Mouse (Mus musculus) kidney, postnatal 10 days (tissue): ENCODE measurements around the gene BC049730.
"Not testable (repeated sequence)": the region's sequence is repeated elsewhere in the genome, so short reads cannot be mapped to it uniquely, and the experiment has no call there.

Source experiments
- DNase-seq: peaks from one replicate; pipeline ENCODE4 v3.0.0; 2021; ENCODE audit warnings: mixed read lengths

BC049730 gene

DNA sequence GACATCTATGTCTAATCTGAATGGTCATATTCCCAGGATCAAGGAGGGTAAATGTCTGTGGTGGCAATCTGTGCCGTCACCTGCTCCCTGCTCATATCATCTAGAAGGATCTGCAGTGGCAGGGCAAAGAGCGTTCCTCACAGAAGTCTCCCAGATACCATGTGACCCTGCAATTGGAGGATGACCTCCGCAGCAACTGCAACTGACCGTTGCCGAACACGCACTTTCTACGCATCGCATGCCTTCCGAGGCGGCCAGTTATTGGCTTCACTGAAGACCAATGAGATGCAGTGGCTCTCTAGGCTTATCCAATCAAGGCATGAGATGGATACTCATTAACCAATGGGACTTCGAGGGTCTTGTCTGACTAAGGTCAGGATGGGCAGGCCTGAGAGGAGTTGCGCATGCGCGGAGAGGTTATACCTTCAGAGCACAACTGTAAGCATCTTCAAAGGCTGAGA is at the start of gene BC049730:
Gene BC049730 (plus strand): TSS at position 411 of the 461 bp plus-strand sequence.
- DNase-seq = no peak

DNA sequence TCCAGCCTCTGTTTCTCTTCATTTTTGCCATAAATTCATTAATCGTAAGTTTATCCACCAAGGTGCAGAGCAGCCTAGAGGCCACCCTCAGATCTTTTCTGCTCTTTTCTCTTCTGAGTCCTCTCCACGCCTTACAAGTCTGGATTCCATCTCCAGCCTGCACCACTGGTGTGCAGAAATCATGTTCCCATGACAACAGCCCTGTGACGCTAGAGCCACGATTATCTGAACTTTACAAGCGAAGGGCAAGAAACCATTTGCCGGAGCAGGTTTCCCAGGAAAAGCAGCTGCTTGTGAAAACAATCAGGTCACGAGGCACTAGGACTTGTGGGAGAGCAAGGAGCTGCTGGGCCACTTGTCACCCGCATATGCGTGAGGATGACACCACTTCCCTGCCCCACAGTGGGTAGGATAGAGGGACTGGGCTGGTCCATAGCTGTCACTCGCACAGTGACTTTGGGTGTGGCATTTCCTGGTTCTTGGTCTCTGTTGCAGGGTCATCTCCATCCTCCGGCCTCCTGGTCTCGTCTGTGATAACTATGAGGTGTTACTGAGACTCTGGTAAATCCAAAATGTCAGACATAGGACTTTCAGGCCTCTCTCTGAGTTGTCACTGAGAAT is 49.2 kb upstream of the BC049730 start:
- no peak for DNase-seq

DNA sequence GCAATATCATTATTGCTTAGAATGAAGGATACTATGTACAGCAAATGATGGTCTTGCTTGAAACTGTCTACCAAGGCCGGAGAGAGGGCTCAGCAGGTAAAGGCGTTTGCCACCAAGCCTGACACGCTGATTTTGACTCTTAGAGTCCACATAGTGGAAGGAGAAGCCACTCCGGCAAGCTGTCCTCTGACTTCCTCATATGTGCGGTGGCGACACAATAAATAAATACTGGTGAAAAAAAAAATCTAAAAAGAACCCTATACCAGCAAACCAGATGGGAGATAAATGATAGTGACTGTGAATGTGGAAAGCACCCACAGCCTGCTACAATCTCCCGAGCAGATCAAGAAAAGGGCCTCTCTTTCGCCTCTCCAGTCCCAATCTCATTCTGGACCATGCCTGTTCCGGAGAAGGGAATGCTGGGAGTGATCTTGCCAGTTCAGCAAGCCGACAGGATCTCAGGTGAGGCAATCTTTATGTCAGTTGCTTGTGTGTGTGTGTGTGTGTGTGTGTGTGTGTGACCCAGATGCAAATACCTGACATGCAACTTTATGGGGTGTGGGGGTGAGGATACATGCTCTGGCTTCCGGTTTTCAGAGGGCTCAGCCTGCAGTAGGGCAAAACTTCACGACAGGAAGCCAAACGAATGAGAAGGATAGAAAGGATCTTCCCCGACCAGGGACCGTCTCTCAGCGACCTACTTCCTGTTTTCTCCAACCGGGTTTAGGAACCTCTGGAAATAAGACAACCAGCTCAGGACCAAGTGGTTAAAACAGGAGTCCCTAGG is 47.7 kb upstream of the BC049730 start:
- DNase-seq = no peak

DNA sequence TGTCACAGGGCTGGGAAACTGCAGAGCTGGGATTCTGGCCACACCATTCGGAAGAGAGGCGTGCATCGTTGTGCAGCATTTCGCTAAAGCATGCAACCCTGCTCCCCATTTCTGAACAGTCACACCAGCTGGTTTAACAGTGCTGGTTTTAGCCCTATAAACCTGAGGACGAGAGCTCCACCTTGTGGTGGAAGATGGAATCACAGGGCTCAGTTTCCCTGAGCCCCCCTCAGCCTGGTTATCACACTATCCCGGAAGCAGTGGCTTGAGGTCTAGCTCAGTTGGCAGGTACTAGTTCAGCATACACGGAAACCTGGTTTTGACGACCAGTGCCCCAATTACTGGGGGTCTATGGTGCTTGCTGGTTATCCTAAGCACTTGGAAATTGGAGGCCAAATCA is 46.5 kb upstream of the BC049730 start:
- DNase-seq = peak; percentile 81

DNA sequence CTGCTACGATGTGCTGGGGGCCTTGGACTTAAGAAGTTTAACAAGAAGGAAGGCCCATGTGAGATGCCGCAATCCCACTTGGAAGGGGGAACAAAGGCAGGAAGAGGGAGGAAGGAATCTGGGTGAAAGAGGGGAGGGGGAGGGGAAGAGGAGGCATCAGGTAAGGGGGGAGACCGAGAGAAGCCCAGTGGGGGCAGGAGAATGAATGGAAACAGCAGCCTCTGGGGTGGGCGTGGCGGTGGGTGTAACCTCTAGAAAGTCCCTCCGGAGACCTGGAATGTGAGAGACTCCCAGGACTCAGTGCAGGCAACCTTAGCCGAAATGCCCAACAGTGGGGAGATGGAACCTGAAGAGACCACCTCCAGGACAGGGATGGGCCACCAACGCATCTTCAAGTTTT is 44.7 kb upstream of the BC049730 start:
- no peak for DNase-seq

DNA sequence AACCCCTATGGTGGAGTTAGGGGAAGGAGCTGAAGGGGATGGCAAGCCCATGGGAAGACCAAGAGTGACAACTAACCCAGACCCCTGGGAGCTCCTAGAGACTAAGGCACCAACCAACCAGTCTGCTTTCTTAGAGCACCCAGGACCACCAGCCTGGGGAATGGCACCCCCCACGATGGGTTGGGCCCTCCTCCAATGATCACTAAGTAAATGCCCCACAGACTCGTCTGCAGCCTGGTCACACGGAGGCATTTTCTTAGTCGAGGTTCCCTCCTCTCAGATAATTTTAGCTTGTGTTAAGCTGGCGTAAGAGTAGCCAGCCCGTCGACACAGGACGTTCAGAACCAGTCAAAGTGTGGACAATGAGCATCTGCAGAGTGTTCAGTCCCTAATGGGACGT is 44.1 kb upstream of the BC049730 start:
- no peak for DNase-seq

DNA sequence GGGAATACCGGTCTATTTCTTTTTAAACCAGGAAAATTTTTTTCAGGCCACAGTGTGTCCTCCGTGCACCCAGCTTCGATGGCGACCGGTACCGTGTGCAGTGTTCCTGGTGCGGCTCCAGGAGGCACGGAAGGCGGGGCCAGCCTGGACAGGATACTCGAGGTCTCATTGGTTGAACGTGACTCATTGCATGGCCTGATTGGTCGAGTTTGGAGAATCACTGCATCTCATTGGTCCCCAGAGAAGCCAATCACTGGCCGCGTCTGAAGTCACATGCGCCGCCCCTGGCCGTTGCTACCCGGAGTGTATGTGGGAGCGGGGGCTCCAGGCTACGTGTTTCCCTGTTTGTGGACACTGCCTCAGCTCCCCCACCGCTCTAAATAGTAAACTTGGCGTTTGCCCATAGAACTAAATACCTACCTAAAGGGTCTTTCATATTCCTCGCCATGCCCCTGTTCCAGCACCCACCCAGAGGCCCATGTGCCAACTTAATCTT is 37.0 kb upstream of the BC049730 start:
- no peak for DNase-seq

DNA sequence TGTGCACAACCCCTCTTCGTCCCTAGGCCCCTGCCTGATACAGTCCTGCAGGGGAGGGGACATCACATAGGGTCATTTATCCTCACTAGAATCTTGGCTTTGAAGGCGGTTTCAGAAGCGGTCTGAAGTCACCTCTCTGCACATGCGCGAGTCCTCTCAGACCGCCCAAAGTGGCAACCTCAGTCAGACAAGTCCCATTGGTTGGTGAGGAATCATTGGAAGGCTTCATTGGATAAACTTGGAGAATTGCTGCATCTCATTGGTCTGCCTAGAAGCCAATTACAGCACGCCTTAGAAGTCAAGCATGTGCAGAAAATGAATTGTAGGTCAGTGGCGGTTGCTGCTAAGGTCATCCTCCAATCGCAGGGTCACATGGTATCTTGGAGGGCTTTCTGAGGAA is 32.5 kb upstream of the BC049730 start, which contains the start of gene Tex101:
Gene Tex101 (minus strand): TSS at position 101 of the 400 bp plus-strand sequence.
- DNase-seq = no peak

DNA sequence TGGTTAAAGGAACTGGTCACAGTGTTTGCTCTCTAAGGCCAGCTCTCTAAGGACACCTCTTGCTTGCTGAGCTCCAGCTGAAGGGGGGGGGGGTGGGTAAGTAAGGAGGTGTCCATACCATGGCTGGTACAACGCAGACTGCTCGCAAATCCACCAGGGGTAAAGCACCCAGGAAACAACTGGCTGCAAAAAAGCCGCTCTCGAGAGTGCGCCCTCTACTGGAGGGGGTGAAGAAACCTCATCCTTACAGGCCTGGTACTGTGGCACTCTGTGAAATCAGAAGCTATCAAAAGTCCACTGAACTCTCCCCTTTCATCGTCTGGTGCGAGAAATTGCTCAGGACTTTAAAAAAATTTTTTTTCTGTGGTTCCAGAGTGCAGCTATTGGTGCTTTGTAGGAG is 24.9 kb upstream of the BC049730 start:
- DNase-seq = not testable (repeated sequence)

DNA sequence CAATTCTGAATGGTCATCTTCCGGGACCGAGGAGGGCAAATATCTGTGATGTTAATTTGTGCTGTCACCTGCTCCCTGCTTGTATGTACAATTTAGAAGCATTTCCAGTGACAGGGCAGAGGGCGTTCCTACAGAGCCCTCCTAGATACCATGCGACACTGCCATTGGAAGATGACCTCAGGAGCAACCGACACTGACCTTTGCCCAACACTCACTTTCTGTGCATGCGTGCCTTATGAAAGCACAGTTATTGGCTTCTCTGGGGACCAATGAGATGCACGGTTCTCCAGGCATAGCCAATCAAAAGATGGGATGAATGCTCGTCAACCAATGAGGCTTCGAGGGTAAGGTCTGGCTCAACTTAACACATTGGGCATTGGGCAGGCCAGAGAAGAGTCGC is 21.5 kb upstream of the BC049730 start:
- not testable (repeated sequence) for DNase-seq

DNA sequence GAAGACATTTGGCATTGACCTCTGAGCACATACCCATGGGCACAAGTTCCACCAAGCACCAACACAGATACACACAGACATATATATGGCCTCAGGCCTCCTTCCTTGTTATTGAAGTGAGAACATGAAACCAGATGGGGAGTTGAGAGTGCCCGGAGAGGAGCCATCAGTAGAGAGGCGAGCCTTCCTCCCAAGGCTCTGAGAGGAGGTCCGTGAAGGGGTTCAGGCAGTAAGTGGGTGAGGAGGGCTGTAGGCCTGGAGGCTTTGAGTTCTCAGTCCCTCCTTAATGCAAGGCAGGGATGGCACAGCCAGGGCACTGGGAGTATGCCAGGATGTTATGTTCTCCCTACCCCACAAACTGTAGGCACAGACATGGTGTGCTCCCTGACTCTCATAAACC is 16.3 kb upstream of the BC049730 start:
- not testable (repeated sequence) for DNase-seq

DNA sequence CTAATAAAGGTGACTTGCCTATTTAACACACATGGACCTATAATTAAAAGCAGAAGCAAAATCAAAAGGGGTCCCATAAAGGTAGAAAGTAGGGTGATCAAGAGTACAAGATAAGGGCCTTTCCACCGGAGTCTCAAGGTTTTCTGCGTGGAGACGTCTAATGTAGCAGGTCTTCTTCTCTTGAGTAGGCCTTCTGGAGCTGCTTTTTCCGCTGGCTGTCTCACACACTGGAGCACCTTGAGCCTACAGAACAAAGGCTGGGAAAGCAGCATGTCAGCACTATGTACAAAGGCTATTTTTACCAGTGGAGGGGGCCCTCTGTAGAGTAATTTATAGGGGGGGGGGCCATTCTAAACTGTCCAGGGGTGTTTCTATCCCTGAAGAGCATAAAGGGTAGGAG is 11.2 kb upstream of the BC049730 start:
- not testable (repeated sequence) for DNase-seq

DNA sequence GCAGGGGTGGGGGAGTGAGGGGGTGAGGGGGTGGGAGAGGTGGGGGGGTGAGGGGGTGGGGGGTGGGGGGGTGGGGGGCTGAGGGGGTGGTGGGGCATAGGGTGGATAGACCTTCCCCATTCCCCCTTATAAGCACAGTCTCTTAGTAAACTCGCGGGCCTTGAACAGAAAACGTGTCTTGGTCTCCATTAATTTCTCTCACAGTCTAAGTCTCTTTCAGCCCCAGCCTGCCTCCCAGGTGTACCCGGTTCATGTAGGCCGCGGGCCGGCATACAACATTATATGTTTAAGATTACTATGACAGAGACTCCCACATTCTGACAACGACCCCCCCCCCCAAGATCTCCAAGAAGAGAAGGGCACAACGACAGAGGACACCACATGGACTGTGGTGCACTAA is 6.2 kb upstream of the BC049730 start:
- DNase-seq = not testable (repeated sequence)

DNA sequence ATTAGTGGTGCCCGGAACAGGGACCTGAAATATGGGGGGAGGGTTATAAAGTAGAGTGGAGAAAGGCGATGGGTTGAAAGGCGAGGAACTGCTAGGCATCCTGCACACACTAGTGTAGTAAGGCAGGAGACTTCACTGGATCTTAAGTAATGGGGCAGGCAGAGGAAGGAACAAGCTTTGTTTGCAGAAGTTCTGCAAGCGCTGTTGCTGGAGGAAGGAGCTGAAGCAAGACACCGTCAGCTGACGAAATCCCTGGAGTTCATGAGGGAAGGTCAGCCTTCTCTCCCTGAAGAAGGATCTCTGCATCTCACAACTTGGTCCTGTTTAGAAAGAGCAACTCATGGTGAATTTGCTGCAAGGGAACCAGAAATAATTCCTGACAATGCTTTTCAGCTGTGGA is 6.0 kb downstream of the BC049730 start:
- no peak for DNase-seq

DNA sequence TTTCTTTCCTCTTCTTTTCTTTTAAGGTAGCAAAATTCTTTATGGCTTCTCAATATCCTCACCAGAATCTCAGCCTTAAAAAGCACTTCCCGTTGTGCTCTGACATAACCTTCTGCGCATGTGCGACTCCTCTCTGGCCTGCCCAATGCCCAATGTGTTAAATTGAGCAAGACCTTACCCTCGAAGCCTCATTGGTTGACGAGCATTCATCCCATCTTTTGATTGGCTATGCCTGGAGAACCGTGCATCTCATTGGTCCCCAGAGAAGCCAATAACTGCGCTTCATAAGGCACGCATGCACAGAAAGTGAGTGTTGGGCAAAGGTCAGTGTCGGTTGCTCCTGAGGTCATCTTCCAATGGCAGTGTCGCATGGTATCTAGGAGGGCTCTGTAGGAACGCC is 17.8 kb downstream of the BC049730 start, which contains the start of gene Gm4763:
Gene Gm4763 (minus strand): TSS at position 101 of the 400 bp plus-strand sequence.
- not testable (repeated sequence) for DNase-seq

DNA sequence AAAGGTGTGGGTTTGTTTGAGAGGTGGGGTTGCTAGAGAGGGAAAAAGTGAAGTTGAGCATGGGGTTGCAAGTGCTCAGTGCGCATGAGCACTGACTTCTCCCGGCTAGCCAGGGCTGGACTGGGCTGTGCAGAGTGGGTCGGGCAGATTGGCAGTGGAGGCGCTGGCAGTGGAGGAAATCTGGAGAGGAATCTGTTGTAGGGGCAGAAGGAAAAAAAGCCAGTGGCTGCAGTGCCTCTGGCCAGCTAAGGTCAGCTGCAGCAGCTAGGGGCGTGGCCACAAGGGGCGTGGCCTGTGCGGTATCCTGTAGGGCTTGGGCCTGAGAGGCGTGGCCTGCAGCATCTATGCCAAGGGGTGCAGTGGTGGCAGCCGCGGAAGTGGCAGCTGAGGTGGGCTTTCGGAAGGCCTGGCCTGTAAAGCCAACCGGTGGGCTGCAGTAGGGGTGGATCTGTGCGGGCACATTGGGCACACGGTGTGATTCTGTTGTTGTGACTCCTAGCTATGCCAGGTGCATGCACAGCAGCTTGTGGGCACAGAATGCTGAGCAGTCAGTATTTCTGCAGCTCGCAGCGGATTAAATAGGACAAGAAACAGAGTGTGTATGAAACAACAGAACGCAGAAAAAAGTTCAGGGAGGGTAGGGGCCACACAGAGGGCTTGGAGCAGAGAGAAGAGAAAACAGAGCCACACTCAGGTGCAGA is 27.1 kb downstream of the BC049730 start:
- DNase-seq = peak; percentile 62

DNA sequence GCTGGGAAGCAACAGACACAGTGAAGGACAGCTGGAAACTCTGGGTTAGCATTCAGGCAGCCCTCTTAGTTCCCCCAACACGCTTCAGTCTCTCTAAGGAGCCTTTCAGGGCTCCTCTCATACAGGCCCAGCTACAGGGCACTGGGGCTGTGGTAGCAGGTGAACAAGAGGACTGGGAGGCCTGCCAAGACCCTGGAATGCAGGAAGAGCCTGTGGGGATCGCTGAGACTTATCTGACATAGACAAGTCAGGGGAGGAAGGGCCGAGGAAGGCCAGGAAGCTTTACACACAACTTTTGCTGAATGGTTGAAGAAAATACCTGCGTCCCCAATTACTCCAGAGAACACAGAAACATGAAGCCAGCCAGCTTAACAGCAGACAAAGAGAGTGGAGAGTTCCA is 41.7 kb downstream of the BC049730 start:
- DNase-seq = peak; percentile 10

DNA sequence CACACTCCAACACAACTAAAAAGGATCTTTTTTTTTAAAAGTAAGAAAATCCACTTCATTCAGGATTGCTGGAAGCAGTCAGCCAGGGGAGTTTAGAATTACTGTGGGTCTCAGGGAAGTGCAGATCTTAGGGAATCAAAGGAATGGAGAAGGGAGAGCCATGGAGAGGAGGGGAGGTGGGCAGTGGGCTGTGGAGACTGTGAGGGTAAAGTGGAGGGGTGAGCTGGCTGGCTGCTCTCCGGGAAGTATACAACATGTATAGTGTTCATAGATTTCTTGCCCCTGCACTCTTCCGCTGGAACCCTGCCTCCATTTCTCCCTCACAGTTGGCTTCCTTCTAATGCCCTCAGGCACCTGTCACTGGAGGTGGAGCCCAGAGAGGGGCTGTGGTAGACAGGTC is 42.6 kb downstream of the BC049730 start:
- no peak for DNase-seq

DNA sequence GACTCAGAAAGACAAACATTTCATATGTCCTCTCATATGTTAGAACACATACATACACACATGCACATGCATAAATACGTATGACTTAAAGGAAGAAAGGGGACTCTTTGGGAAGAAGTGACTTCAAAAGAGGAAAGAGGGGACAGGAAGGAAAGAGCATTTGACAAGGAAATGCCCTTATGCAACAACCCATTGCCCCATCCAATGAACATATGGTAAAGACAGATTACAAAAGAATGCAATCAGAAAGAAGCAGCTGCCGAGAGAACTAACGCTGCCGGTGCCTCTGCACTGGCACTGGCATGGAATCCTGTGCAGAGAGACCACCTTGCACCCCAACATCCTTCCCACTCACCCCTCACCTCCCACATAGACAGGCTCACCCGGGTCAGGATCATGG is 44.4 kb downstream of the BC049730 start:
- DNase-seq = no peak

DNA sequence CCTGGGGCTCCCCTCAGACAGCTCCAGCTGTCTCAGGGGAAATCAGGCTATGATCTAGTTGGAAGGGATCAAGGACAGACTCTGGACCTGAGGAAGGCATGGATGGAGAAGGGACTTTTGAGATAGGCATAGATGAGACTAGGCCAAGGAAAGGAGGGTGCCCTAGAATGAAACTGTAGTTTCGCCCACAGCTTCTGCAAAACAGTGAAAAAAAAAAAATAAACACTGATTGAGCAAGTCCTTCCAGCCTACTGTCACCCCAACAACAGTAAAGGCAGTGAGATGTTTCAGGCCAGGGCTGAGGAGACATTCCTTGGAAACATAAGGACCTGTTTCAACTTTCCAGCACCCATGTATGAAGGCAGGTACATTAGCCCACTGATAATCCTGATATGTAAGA is 49.5 kb downstream of the BC049730 start:
- DNase-seq = no peak

DNA sequence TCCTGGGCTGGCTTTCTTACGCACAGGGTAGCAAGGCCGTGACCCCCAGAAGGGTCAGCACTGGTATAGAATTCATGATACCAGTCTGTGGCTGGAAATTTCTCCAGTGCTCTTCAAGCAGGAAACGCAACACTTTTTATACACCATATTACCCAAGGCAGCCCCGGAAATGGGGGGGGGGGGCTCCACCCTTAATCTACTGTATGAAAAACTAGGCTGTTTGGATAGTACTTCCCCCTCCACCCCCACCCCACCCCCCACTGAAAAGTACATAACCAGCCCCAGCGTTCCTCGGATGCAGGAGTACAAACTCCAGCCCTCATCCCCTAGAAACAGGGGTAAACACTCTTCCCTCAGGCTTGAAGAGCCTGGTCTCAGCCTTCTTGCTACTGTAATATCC is 51.2 kb downstream of the BC049730 start, which contains the start of gene Cd177:
Gene Cd177 (minus strand): TSS at position 101 of the 400 bp plus-strand sequence.
- no peak for DNase-seq

DNA sequence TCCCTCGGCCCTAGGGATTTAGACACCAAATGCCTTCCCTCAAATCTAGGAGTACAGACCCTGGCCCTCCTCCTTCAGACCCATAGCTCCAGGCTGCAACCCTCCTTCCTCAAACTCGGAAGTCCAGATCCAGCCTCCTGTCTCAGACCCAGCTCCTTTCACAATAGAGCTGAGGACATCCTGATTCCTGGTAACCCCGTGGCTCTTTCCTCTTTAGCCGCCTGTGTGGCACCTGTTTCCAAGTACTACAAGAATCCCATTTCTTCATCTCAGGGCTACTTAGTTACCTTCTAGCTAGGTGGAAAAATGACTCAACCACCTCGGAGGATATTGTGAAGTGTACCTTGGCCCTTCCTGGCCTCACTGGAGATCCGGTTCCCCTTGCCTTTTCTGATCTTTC is 52.1 kb downstream of the BC049730 start:
- DNase-seq = no peak

DNA sequence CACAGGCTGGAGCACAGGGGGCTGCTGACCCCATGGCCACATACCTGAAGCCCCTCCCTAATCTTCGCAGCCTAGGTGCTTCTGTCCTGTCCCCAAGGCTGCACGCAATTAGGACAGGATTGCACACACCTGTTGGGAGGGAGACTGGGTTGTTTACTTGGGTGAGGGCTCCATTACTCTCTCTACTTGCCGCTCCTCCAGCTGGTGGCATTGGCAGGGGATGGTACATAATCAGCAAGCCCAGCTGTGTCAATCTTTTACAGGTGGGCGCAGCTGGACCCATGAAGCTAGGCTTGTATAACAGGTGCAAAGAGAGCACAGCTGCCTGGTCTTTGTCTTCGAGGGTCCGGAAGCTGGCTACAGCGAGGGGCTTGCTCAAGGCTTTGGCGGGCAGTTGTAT is 53.5 kb downstream of the BC049730 start:
- no peak for DNase-seq
